8 mouse cellular contexts compared by ENCODE assay signal in the genomic region with DNA sequence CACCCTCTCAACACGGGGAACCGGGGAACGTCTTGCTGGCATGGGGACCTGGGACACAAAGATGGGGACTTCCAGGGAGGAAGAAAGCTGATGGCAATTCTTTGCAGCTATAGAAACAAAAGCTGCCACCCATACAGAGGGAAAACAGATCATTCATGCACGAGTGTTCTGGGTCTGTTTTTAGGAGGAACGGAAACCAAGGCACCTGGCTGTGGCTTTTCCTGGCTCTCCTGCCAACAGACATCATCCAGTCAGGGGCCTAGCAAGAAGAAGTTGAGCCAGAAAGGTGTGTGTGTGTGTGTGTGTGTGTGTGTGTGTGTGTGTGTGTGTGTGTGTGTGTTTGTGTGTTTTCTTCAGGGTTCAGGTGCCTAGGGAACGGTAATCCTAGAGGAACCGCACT. TPM values are rescaled to one million over a fixed set of nuclear protein-coding genes. Genes with fewer than 3 reads are reported as not detected.
DNase-seq lines count a peak whose midpoint lies in the region; ATAC-seq lines count a peak whose summit lies in the region.

Gene Erich3 (plus strand): TSS at position 315 of the 400 bp plus-strand sequence.

- H3K36me3 ChIP-seq in embryonic facial prominence, embryonic 14.5 days (ENCODE audit: control insufficient read depth, insufficient read depth, low read length), result no peaks in the 10 kb centered on the region
- no peaks in the 10 kb centered on the region for H3K36me3 ChIP-seq in hindbrain, embryonic 15.5 days
- no peaks in the 10 kb centered on the region for H3K36me3 ChIP-seq in neural tube, embryonic 13.5 days

- H3K4me2 ChIP-seq in embryonic facial prominence, embryonic 14.5 days (ENCODE audit: low read depth, low read length), result peak within 1 kb of the TSS; percentile 59
- peak within 1 kb of the TSS; percentile 77 for H3K4me2 ChIP-seq in hindbrain, embryonic 15.5 days
- H3K4me2 ChIP-seq in neural tube, embryonic 13.5 days, result peak within 1 kb of the TSS; percentile 66

- DNase-seq in left cerebral cortex, adult 8-10 months (ENCODE audit: low spot score in 2 of 2), result peak in 1 of 2 experiments; percentile 21
- no peak for DNase-seq in left cerebral cortex, postnatal 14 days (ENCODE audit: low spot score in 2 of 2)
- DNase-seq in embryonic facial prominence, embryonic 14.5 days (ENCODE audit: low spot score), result no peak
- DNase-seq in adrenal gland, postnatal 10 days, result no peak
- DNase-seq in urinary bladder, postnatal 36 days (ENCODE audit: low spot score in 2 of 2), result no peak
- no peak for DNase-seq in urinary bladder, postnatal 25 days (ENCODE audit: low spot score)

- 0 out of 2 replicates have a peak within 1 kb of the TSS, but pooled peaks have one; percentile 15 for H3K9ac ChIP-seq in embryonic facial prominence, embryonic 14.5 days (ENCODE audit: low read depth, low read length)
- H3K9ac ChIP-seq in hindbrain, embryonic 15.5 days, result peak within 1 kb of the TSS; percentile 56
- peak within 1 kb of the TSS; percentile 72 for H3K9ac ChIP-seq in neural tube, embryonic 13.5 days

- H3K27ac ChIP-seq in embryonic facial prominence, embryonic 14.5 days (replicated peaks; ENCODE audit: low read depth, low read length), result no peak within 1 kb of the TSS
- peak within 1 kb of the TSS; percentile 90 for H3K27ac ChIP-seq in hindbrain, embryonic 15.5 days (replicated peaks)
- H3K27ac ChIP-seq in neural tube, embryonic 13.5 days (replicated peaks), result peak within 1 kb of the TSS; percentile 87

- peaks cover 31% of the 10 kb centered on the region for H3K27me3 ChIP-seq in embryonic facial prominence, embryonic 14.5 days (replicated peaks; ENCODE audit: control insufficient read depth, insufficient read depth, low read length)
- no peaks in the 10 kb centered on the region for H3K27me3 ChIP-seq in hindbrain, embryonic 15.5 days
- H3K27me3 ChIP-seq in neural tube, embryonic 13.5 days, result peaks cover 11% of the 10 kb centered on the region; the same call in 1 of the 2 replicates

- intact Hi-C loops in left cerebral cortex, postnatal 14 days (cut with DNase I), result loop anchor here (10.0 kb wide), 1 partner anchor 1901 kb away; the partner anchor contains the start of gene Negr1

- H3K9me3 ChIP-seq in embryonic facial prominence, embryonic 14.5 days (ENCODE audit: control insufficient read depth, low read length), result no peaks in the 10 kb centered on the region
- H3K9me3 ChIP-seq in hindbrain, embryonic 15.5 days, result no peaks in the 10 kb centered on the region
- H3K9me3 ChIP-seq in neural tube, embryonic 13.5 days, result no peaks in the 10 kb centered on the region

- peak; percentile 31; the same call in 1 of the 2 replicates for ATAC-seq in embryonic facial prominence, embryonic 14.5 days (ENCODE audit: low read depth)
- ATAC-seq in hindbrain, embryonic 15.5 days (ENCODE audit: low FRiP score, low read depth), result peak; percentile 7; the same call in 1 of the 2 replicates
- ATAC-seq in neural tube, embryonic 13.5 days (ENCODE audit: low read depth), result no peak; the same call in 1 of the 2 replicates

- peaks cover 7% of the 10 kb centered on the region for H3K4me1 ChIP-seq in embryonic facial prominence, embryonic 14.5 days (ENCODE audit: control insufficient read depth, insufficient read depth, low read length)
- H3K4me1 ChIP-seq in hindbrain, embryonic 15.5 days (replicated peaks), result peaks cover 26% of the 10 kb centered on the region
- H3K4me1 ChIP-seq in neural tube, embryonic 13.5 days (replicated peaks), result peaks cover 24% of the 10 kb centered on the region

- H3K4me3 ChIP-seq in embryonic facial prominence, embryonic 14.5 days (ENCODE audit: low read depth, low read length), result peak within 1 kb of the TSS; percentile 33
- H3K4me3 ChIP-seq in hindbrain, embryonic 15.5 days, result peak within 1 kb of the TSS; percentile 44
- peak within 1 kb of the TSS; percentile 44 for H3K4me3 ChIP-seq in neural tube, embryonic 13.5 days

- WGBS in embryonic facial prominence, embryonic 14.5 days, result 24% methylated on average over 5 of the region's 7 CpGs
- 14% methylated on average over 7 of the region's 7 CpGs for WGBS in hindbrain, embryonic 15.5 days
- WGBS in neural tube, embryonic 13.5 days, result 25% methylated on average over 7 of the region's 7 CpGs

RNA-seq across cellular contexts. Expression of gene Erich3, which starts in this region (rescaled TPM):
- 10 to 100 TPM; 13.9 to 16.2 (median 14.9) TPM for total RNA-seq in left cerebral cortex, adult 8-10 months (2022)
- total RNA-seq in left cerebral cortex, postnatal 14 days (2021), result 1 to 10 TPM; 6.9 to 9.6 TPM
- 0.46 and 0.58 TPM in 2 replicates for polyA plus RNA-seq in embryonic facial prominence, embryonic 14.5 days (2014; fragmentation: Nextera tagmentation; extraction: Ambion mirVana)
- polyA plus RNA-seq in hindbrain, embryonic 15.5 days (2015; fragmentation: Nextera tagmentation; extraction: Ambion mirVana), result 2.2 TPM in 2 replicates
- 1.3 and 1.7 TPM in 2 replicates for polyA plus RNA-seq in neural tube, embryonic 13.5 days (2015; fragmentation: Nextera tagmentation; extraction: Ambion mirVana)
- total RNA-seq in adrenal gland, postnatal 10 days (2021), result under 1 TPM; 0.55 to 0.60 TPM

Comparison
In these comparisons a context has a peak if more than half of its experiments do, and no peak if none do; other contexts are left out.
1. RNA of gene Erich3 (total RNA-seq): 13.9 to 16.2 TPM in left cerebral cortex, adult 8-10 months and 6.9 to 9.6 TPM in left cerebral cortex, postnatal 14 days; 0.55 to 0.60 TPM in adrenal gland, postnatal 10 days; every median in the first group is over 4 times any median in the second.
2. Peak in ATAC-seq, H3K4me3 ChIP-seq, H3K9ac ChIP-seq and H3K4me2 ChIP-seq in embryonic facial prominence, embryonic 14.5 days; RNA of the gene not detected or under 1 TPM.
3. H3K9ac ChIP-seq: peak in every context shown above with its lines; median percentile 72 in neural tube, embryonic 13.5 days; 56 in hindbrain, embryonic 15.5 days; 15 in embryonic facial prominence, embryonic 14.5 days.
4. Peak in every context shown above with its lines, with median percentiles within 50 percentile points of each other: H3K4me2 ChIP-seq and H3K4me3 ChIP-seq.